Mouse (Mus musculus): ENCODE measurements at regions not wholly inside any gene's neighbourhood (a gene's known extent, or its start where the extent isn't known, plus 50 kb on each side); places are given as distances from the start of the nearest gene placed in this dataset.

- peak; percentile 78 to 86 for DNase-seq
Observed at GRCm38 (mm10) chr12:79879093-79879917, 233.5 kb downstream of the Zfp36l1 start.

GRCm38 (mm10) chr12:79878766-79879092, 234.1 kb downstream of the Zfp36l1 start:
- no peak for DNase-seq

DNA sequence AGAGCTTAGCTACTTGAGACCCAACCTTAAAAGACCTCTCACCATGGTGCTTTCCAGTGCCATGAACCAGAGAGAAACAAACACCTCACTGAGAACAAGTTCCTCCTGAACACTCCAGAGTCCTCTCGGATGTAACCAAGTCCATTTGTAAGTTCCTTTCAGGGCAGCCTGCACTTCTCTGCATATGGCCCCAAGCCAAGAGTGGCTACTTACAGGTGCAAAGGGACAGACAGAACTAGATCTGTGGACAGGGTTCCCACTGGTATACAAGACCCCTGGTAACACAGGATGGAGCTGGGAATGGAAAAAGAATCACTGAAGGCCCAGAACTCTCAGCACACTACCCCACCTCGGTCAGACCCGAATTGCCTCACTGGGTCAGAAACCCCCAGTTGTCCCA, 234.7 kb downstream of the Zfp36l1 start:
- no peak for DNase-seq

DNA sequence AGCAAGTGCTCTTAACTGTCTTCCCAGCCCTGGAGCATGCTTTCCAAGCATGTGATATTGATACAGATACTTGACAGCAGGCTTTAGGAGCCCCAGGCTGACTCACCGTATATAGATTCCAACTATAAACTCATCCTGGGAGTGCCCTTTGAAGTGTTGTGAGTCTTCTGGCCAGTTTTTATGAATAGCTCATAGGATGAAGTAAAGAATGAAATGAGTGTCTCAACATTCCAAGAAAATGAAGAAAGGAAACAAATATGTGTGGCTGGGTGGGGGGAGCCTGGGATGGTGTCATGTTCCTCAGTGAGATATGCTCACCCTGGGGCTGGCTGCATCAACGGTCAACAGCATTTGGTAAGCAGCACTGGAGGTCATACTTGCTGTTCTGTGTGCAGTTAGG, 238.5 kb downstream of the Zfp36l1 start:
- DNase-seq, result no peak

DNA sequence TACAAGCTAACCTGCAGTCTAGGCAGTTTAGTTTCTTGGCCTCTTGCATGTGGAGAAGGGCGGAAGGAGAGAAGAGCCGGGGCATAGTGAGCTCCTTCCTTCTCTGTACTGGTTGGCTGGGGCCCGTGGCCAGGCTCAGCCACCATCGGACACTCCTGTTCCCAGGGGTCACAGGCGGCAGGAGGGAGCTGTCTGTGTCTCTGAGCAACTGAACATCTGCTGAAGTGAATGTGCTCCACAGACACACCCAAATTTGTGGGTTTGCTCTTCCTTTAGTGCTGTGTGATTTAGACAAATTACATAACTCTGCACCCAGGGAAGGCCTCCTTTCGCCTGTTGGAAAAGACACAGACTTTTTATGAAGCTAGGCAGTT, 247.6 kb downstream of the Zfp36l1 start:
- no peak for DNase-seq

GRCm38 (mm10) chr12:79864346-79865178, 248.3 kb downstream of the Zfp36l1 start:
- no peak for DNase-seq

Data from kidney, postnatal 4 days (tissue).